Mouse (Mus musculus) macrophage (primary cell): ENCODE measurements around the gene Ly6g5b. TPM values are rescaled to one million over a fixed set of nuclear protein-coding genes. Genes with fewer than 3 reads are reported as not detected.
A peak's percentile ranks its signal among the peaks of the same experiment; 100 is the strongest.

ENCODE experiments used
- H3K27ac ChIP-seq: fragments of 350-480 bp; formaldehyde crosslinking; 2 replicates; pipeline ENCODE4 v1.9.0; 2021
- H3K36me3 ChIP-seq: fragments of 350-480 bp; formaldehyde crosslinking; 2 replicates; pipeline ENCODE4 v1.9.0; 2021; ENCODE audit errors: inconsistent target
- H3K4me3 ChIP-seq: fragments of 350-480 bp; formaldehyde crosslinking; 2 replicates; pipeline ENCODE4 v1.9.0; 2021; ENCODE audit errors: inconsistent target
- H3K79me2 ChIP-seq: fragments of 350-480 bp; formaldehyde crosslinking; 2 replicates; pipeline ENCODE4 v1.9.0; 2021; ENCODE audit errors: inconsistent target
- WGBS: methylation state at CpG from one replicate; pipeline ENCODE4 v1.1.7; 2026; ENCODE audit warnings: inconsistent platforms; ENCODE audit not compliant: missing documents; 5-methylcytosine and 5-hydroxymethylcytosine counted together
- polyA plus RNA-seq: library from polyadenylated mRNA; stranded (reverse); fragments of 250-400 nt; gene quantifications from 3 replicates; pipeline ENCODE4 v1.2.4, GENCODE M21; 2018; ENCODE audit warnings: inconsistent platforms
- total RNA-seq, 78 experiments: library from RNA; depleted of rRNA; stranded (reverse); fragments of 250-400 nt; gene quantifications; 1 replicate in 9 of 78; 2 replicates in 24 of 78; 3 replicates in 43 of 78; 4 replicates in 2 of 78; pipeline ENCODE4 v1.2.4; 2018; ENCODE audit warnings: inconsistent platforms in 56 of 78

The Ly6g5b gene
- total RNA-seq (2018; cell fraction: chromatin; rRNA removed): 1 to 10 TPM in 9 of 26 experiments, under 1 TPM in 6, not detected in 11; 0.58 to 1.6 (median 1.0) TPM
- under 1 TPM in 12 of 26 experiments, not detected in 14; 0.10 to 0.48 (median 0.15) TPM for total RNA-seq (2018; cell fraction: cytosol; rRNA removed)
- 1 to 10 TPM in 11 of 26 experiments, under 1 TPM in 8, not detected in 7; 0.43 to 1.9 (median 1.0) TPM for total RNA-seq (2018; cell fraction: nucleus; rRNA removed)
- 0.36 to 0.46 TPM in 2 of 3 replicates, not detected in the other for polyA plus RNA-seq

GRCm38 (mm10) chr17:35115046-35116019 lies at the start of gene Ly6g5b:
Ly6g5b (minus strand) TSS chr17:35115428.
- Histone ChIP-seq H3K79me2 (peaks cover 16% of the 10 kb centered on the region), H3K36me3 (peaks cover 36% of the 10 kb centered on the region), H3K4me3 (no peak within 1 kb of the TSS), H3K27ac (no peak within 1 kb of the TSS)
- WGBS: 78% methylated on average over 4 of the region's 8 CpGs

- Histone ChIP-seq H3K27ac (peak overlapping the region; percentile 76), H3K79me2 (peaks cover 69% of the 10 kb centered on the region), H3K36me3 (peaks cover 38% of the 10 kb centered on the region), H3K4me3 (peak overlapping the region; percentile 79)
- 0% methylated on average over 28 of the region's 28 CpGs for WGBS
Observed at GRCm38 (mm10) chr17:35164218-35164567, 49.0 kb upstream of the Ly6g5b start.

- Histone ChIP-seq H3K27ac (peak overlapping the region; percentile 76), H3K79me2 (peaks cover 74% of the 10 kb centered on the region), H3K4me3 (peak overlapping the region; percentile 79), H3K36me3 (peaks cover 45% of the 10 kb centered on the region)
- 6% methylated on average over 8 of the region's 8 CpGs for WGBS
Observed at GRCm38 (mm10) chr17:35163326-35164081, 48.3 kb upstream of the Ly6g5b start.

- WGBS: 41% methylated on average over 12 of the region's 12 CpGs
- Histone ChIP-seq H3K27ac (no peak overlapping the region), H3K4me3 (peak overlapping the region; percentile 79), H3K36me3 (peaks cover 45% of the 10 kb centered on the region), H3K79me2 (peaks cover 74% of the 10 kb centered on the region)
Observed at GRCm38 (mm10) chr17:35162730-35163129, 47.5 kb upstream of the Ly6g5b start.

- WGBS: 87% methylated on average over 14 of the region's 14 CpGs
- H3K27ac ChIP-seq: no peak overlapping the region
- H3K79me2 ChIP-seq: peaks cover 77% of the 10 kb centered on the region
- no peak overlapping the region for H3K4me3 ChIP-seq
- peaks cover 50% of the 10 kb centered on the region for H3K36me3 ChIP-seq
Observed at GRCm38 (mm10) chr17:35162121-35162520, 46.9 kb upstream of the Ly6g5b start.

GRCm38 (mm10) chr17:35161421-35161820 lies 46.2 kb upstream of the Ly6g5b start:
- Histone ChIP-seq H3K27ac (no peak overlapping the region), H3K36me3 (peaks cover 57% of the 10 kb centered on the region), H3K4me3 (no peak overlapping the region), H3K79me2 (peaks cover 80% of the 10 kb centered on the region)
- WGBS: 90% methylated on average over 11 of the region's 11 CpGs

- WGBS: 99% methylated on average over 7 of the region's 7 CpGs
- Histone ChIP-seq H3K36me3 (peaks cover 74% of the 10 kb centered on the region), H3K4me3 (no peak overlapping the region), H3K79me2 (peaks cover 96% of the 10 kb centered on the region), H3K27ac (no peak overlapping the region)
Observed at GRCm38 (mm10) chr17:35159638-35160037, 44.4 kb upstream of the Ly6g5b start.

- no peak overlapping the region for H3K4me3 ChIP-seq
- no peak overlapping the region for H3K27ac ChIP-seq
- peaks cover 80% of the 10 kb centered on the region for H3K36me3 ChIP-seq
- 91% methylated on average over 12 of the region's 16 CpGs for WGBS
- peaks cover 99% of the 10 kb centered on the region for H3K79me2 ChIP-seq
Observed at GRCm38 (mm10) chr17:35158850-35159593, 43.8 kb upstream of the Ly6g5b start.

- Histone ChIP-seq H3K4me3 (no peak overlapping the region), H3K79me2 (peaks cover 90% of the 10 kb centered on the region), H3K36me3 (peaks cover 93% of the 10 kb centered on the region), H3K27ac (no peak overlapping the region)
- WGBS: 96% methylated on average over 8 of the region's 8 CpGs
Observed at GRCm38 (mm10) chr17:35157661-35158175, 42.5 kb upstream of the Ly6g5b start.

GRCm38 (mm10) chr17:35157254-35157653 lies 42.0 kb upstream of the Ly6g5b start:
- whole genome bisulfite sequencing: 92% methylated on average over 8 of the region's 8 CpGs
- Histone ChIP-seq H3K27ac (no peak overlapping the region), H3K79me2 (peaks cover 86% of the 10 kb centered on the region), H3K36me3 (peaks cover 97% of the 10 kb centered on the region), H3K4me3 (no peak overlapping the region)

GRCm38 (mm10) chr17:35156461-35157200 lies 41.4 kb upstream of the Ly6g5b start:
- peaks cover 97% of the 10 kb centered on the region for H3K36me3 ChIP-seq
- peaks cover 79% of the 10 kb centered on the region for H3K79me2 ChIP-seq
- H3K4me3 ChIP-seq: no peak overlapping the region
- no peak overlapping the region for H3K27ac ChIP-seq
- WGBS: 92% methylated on average over 30 of the region's 33 CpGs

- H3K36me3 ChIP-seq: peaks cover 88% of the 10 kb centered on the region
- H3K4me3 ChIP-seq: no peak overlapping the region
- no peak overlapping the region for H3K27ac ChIP-seq
- 99% methylated on average over 12 of the region's 12 CpGs for WGBS
- peaks cover 68% of the 10 kb centered on the region for H3K79me2 ChIP-seq
Observed at GRCm38 (mm10) chr17:35155451-35155850, 40.2 kb upstream of the Ly6g5b start.

- Histone ChIP-seq H3K36me3 (peaks cover 88% of the 10 kb centered on the region), H3K4me3 (no peak overlapping the region), H3K27ac (no peak overlapping the region), H3K79me2 (peaks cover 59% of the 10 kb centered on the region)
- 95% methylated on average over 6 of the region's 7 CpGs for WGBS
Observed at GRCm38 (mm10) chr17:35154616-35155015, 39.4 kb upstream of the Ly6g5b start.
